Mouse (Mus musculus) liver, embryonic 12.5 days (tissue): ENCODE results near the gene Notch1. TPM values are rescaled to one million over a fixed set of nuclear protein-coding genes. Genes with fewer than 3 reads are reported as not detected.

Source experiments
- ATAC-seq: fragments of 200-750 bp; cut with Nextera tagmentation; 2 replicates; pipeline ENCODE4 v1.8.0; 2017; ENCODE audit warnings: moderate number of reproducible peaks, mild to moderate bottlenecking, moderate library complexity
- H3K27ac ChIP-seq: fragments of 300-500 bp; sonication (generic); 2 replicates; pipeline ENCODE4 v1.5.1; 2016; ENCODE audit warnings: mild to moderate bottlenecking
- H3K27me3 ChIP-seq: fragments of 300-500 bp; sonication (generic); replicated peaks from 2 replicates; pipeline ENCODE4 v1.6.1; 2016; ENCODE audit warnings: mild to moderate bottlenecking, moderate library complexity
- H3K36me3 ChIP-seq: fragments of 300-500 bp; sonication (generic); 2 replicates; pipeline ENCODE4 v1.6.1; 2016; ENCODE audit warnings: mild to moderate bottlenecking, moderate library complexity
- H3K4me1 ChIP-seq: fragments of 300-500 bp; sonication (generic); 2 replicates; pipeline ENCODE4 v1.6.1; 2016
- H3K4me2 ChIP-seq: fragments of 300-500 bp; sonication (generic); 2 replicates; pipeline ENCODE4 v1.6.1; 2016; ENCODE audit warnings: mild to moderate bottlenecking, moderate library complexity
- H3K4me3 ChIP-seq: fragments of 300-500 bp; sonication (generic); 2 replicates; pipeline ENCODE4 v1.5.1; 2016; ENCODE audit warnings: mild to moderate bottlenecking, moderate library complexity
- H3K9ac ChIP-seq: fragments of 300-500 bp; sonication (generic); 2 replicates; pipeline ENCODE4 v1.6.1; 2016; ENCODE audit warnings: mild to moderate bottlenecking, moderate library complexity
- H3K9me3 ChIP-seq: fragments of 300-500 bp; sonication (generic); replicated peaks from 2 replicates; pipeline ENCODE4 v1.6.1; 2016; ENCODE audit warnings: mild to moderate bottlenecking, moderate library complexity
- WGBS: fragments of 180-500 bp; shearing (Covaris S2); methylation state at CpG from one replicate; pipeline ENCODE4 v1.1.7; 2016; ENCODE audit not compliant: insufficient replicate concordance; 5-methylcytosine and 5-hydroxymethylcytosine counted together
- polyA plus RNA-seq: library from polyadenylated mRNA; unstranded; fragments of >200 nt; fragmentation: Nextera tagmentation; extraction: Ambion mirVana; gene quantifications from 2 replicates; pipeline ENCODE4 v1.2.1, GENCODE M21; 2016

Gene Notch1
- polyA plus RNA-seq = 4.1 and 4.4 TPM in 2 replicates

GRCm38 (mm10) chr2:26516275-26516674 is at the start of gene Notch1:
Gene Notch1 (minus strand): TSS chr2:26516663.
- Histone ChIP-seq H3K27me3 (no peaks in the 10 kb centered on the region), H3K9me3 (no peaks in the 10 kb centered on the region), H3K27ac (no peak within 1 kb of the TSS), H3K4me3 (no peak within 1 kb of the TSS), H3K4me1 (peaks cover 16% of the 10 kb centered on the region), H3K36me3 (no peaks in the 10 kb centered on the region), H3K9ac (no peak within 1 kb of the TSS), H3K4me2 (no peak within 1 kb of the TSS)
- WGBS = 36% methylated on average over 12 of the region's 12 CpGs
- no peak for ATAC-seq

- Histone ChIP-seq H3K27ac (no peak overlapping the region), H3K4me1 (peaks cover 24% of the 10 kb centered on the region), H3K36me3 (no peaks in the 10 kb centered on the region), H3K4me2 (no peak overlapping the region), H3K9me3 (no peaks in the 10 kb centered on the region), H3K27me3 (peaks cover 2% of the 10 kb centered on the region; the same call in 1 of the 2 replicates), H3K9ac (no peak overlapping the region), H3K4me3 (no peak overlapping the region)
- peak; percentile 40 for ATAC-seq
- WGBS = 6% methylated on average over 4 of the region's 4 CpGs
Measured at GRCm38 (mm10) chr2:26566221-26566620, 49.8 kb upstream of the Notch1 start.

DNA sequence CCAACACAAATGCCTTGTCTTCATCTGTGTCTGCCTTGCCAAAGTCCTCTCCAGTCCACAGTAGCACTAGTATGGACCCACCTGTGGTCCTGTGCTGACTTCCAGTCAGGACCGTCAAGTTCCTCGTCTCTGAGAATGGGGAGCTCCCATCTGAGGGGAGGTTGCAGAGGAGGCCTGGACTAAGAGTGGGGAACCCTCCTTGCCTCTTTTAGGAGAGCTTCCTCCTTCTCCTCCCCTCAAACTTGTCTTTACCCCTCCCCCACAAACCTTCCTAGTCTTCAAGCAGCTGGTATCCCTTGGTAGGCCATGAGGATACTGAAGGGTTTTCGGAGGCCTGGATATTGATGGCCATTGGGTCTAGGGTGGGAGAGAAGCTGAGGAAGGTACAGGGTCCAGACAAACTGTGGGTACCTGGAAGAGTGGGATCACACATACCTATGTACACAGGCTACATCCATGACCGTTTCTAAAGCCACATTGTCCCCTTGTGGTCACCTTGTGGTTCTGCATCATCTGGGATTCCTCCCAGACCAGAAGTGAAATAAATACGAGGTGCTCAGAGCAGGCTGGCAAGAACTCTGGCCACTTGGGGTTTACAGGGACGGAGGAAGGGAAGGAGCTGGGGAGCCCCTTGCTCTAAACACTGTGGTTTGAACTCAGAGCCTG is 45.0 kb upstream of the Notch1 start:
- Histone ChIP-seq H3K4me3 (no peak overlapping the region), H3K9me3 (no peaks in the 10 kb centered on the region), H3K36me3 (no peaks in the 10 kb centered on the region), H3K4me2 (no peak overlapping the region), H3K27me3 (peaks cover 13% of the 10 kb centered on the region; the same call in 1 of the 2 replicates), H3K9ac (no peak overlapping the region), H3K27ac (no peak overlapping the region), H3K4me1 (peaks cover 19% of the 10 kb centered on the region; the same call in 1 of the 2 replicates)
- no peak for ATAC-seq
- WGBS = 27% methylated on average over 6 of the region's 6 CpGs

DNA sequence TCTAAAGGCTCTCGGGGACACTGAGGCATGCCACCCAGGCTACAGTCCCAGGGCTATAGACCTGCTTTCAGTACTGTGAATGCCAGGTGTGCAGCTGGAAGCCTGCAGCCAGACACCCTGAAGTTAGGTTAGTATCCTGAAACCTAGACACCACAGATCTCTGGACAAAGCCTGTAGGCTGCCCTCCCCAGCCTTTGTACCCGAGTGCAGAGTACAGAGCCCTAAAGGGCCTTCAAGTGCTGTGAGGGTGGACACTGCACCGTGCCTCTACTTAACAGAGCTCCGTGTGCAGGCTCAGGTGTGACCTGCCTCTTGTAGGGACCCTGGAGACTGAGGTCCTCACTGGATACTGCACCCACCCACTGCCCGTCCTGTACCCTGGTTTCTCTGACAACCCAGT is 44.0 kb upstream of the Notch1 start:
- 65% methylated on average over 5 of the region's 5 CpGs for WGBS
- ATAC-seq = no peak
- H3K4me1 ChIP-seq = peaks cover 24% of the 10 kb centered on the region
- H3K9me3 ChIP-seq = no peaks in the 10 kb centered on the region
- H3K9ac ChIP-seq = no peak overlapping the region
- no peak overlapping the region for H3K27ac ChIP-seq
- H3K4me2 ChIP-seq = no peak overlapping the region
- H3K27me3 ChIP-seq = peaks cover 13% of the 10 kb centered on the region; the same call in 1 of the 2 replicates
- no peaks in the 10 kb centered on the region for H3K36me3 ChIP-seq
- no peak overlapping the region for H3K4me3 ChIP-seq

GRCm38 (mm10) chr2:26556535-26556993 is 40.1 kb upstream of the Notch1 start:
- H3K4me2 ChIP-seq = no peak overlapping the region
- peaks cover 25% of the 10 kb centered on the region for H3K4me1 ChIP-seq
- no peak overlapping the region for H3K4me3 ChIP-seq
- no peak overlapping the region for H3K9ac ChIP-seq
- H3K27ac ChIP-seq = no peak overlapping the region
- no peaks in the 10 kb centered on the region for H3K36me3 ChIP-seq
- ATAC-seq = peak; percentile 44
- 47% methylated on average over 4 of the region's 4 CpGs for WGBS
- peaks cover 23% of the 10 kb centered on the region for H3K27me3 ChIP-seq
- H3K9me3 ChIP-seq = no peaks in the 10 kb centered on the region

DNA sequence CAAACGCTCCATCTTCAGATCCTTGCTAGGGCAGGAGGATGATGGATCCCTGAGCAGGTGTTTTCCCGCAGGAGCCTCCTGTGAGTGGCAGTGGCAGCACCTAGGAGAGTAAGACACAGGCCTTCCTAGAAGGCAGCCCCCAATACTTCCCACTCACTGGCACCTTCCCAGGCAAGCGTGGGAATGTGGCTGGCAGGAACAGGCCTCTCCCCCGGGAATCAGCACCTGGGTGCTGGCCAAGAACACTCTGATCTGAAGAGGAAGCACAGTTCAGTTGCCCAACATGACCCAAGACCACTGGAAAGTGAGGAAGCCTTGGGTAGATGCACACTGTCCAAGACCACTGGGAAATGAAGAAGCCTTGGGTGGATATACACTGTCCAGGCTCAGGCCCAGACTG is 38.6 kb upstream of the Notch1 start:
- Histone ChIP-seq H3K4me2 (no peak overlapping the region), H3K4me3 (no peak overlapping the region), H3K9ac (no peak overlapping the region), H3K27ac (no peak overlapping the region), H3K9me3 (no peaks in the 10 kb centered on the region), H3K27me3 (peaks cover 10% of the 10 kb centered on the region), H3K36me3 (no peaks in the 10 kb centered on the region), H3K4me1 (peaks cover 27% of the 10 kb centered on the region)
- ATAC-seq = no peak
- WGBS = 65% methylated on average over 4 of the region's 4 CpGs

GRCm38 (mm10) chr2:26553904-26554303 is 37.4 kb upstream of the Notch1 start:
- Histone ChIP-seq H3K4me1 (peaks cover 37% of the 10 kb centered on the region), H3K27ac (no peak overlapping the region), H3K27me3 (peaks cover 10% of the 10 kb centered on the region), H3K36me3 (no peaks in the 10 kb centered on the region), H3K9me3 (no peaks in the 10 kb centered on the region), H3K4me3 (no peak overlapping the region), H3K9ac (no peak overlapping the region), H3K4me2 (no peak overlapping the region)
- no peak for ATAC-seq
- whole genome bisulfite sequencing = 58% methylated on average over 9 of the region's 9 CpGs

- 54% methylated on average over 2 of the region's 2 CpGs for WGBS
- Histone ChIP-seq H3K9me3 (no peaks in the 10 kb centered on the region), H3K27ac (no peak overlapping the region), H3K4me3 (no peak overlapping the region), H3K36me3 (no peaks in the 10 kb centered on the region), H3K27me3 (peaks cover 10% of the 10 kb centered on the region), H3K9ac (no peak overlapping the region), H3K4me1 (peaks cover 37% of the 10 kb centered on the region), H3K4me2 (no peak overlapping the region)
- ATAC-seq = no peak
Measured at GRCm38 (mm10) chr2:26552066-26552465, 35.6 kb upstream of the Notch1 start.

DNA sequence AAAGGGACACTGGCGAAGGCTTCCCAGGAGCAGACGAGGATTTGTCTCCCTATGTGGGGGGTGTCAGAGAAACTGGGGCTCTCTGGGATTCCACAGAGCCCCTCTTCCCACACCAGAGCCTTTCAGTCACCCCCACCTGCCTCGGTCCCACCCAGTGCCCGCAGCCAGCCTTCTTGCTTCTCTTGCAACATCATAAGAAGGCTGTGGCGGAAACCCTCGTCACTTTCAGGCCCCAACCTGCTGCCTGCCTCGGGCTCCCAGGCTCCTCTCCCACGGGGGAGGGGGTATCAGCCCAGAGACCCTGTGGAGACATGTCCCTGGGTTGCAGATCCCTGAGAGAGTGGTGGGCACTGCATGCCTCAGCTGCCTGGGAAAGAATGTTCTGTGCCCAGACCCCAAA is 35.0 kb upstream of the Notch1 start:
- Histone ChIP-seq H3K27ac (no peak overlapping the region), H3K4me2 (no peak overlapping the region), H3K27me3 (peaks cover 12% of the 10 kb centered on the region), H3K9me3 (no peaks in the 10 kb centered on the region), H3K4me1 (peaks cover 32% of the 10 kb centered on the region), H3K4me3 (no peak overlapping the region), H3K9ac (no peak overlapping the region), H3K36me3 (no peaks in the 10 kb centered on the region)
- ATAC-seq = no peak
- 50% methylated on average over 8 of the region's 8 CpGs for WGBS

DNA sequence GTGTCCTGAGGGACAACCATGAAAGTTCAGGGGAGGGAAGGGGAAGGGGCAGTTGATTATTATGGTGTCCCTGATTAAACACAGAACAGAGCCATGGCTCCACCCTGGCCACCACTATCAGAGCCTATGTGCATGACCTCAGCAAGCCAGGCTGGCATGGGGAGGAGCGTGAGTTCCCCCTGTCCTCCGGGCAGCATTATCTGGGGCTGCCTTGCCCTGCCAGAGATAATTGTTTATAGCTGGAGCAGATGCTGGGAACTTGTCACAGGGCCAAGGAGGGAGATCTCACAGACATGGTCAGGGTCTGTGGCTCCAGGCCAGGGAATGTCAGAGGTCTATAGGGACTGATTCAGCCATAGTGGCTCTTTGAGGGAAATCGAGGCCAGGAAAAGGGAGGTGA is 34.3 kb upstream of the Notch1 start:
- Histone ChIP-seq H3K27me3 (peaks cover 13% of the 10 kb centered on the region), H3K9me3 (no peaks in the 10 kb centered on the region), H3K36me3 (no peaks in the 10 kb centered on the region), H3K4me3 (no peak overlapping the region), H3K27ac (no peak overlapping the region), H3K4me1 (peaks cover 30% of the 10 kb centered on the region), H3K4me2 (no peak overlapping the region), H3K9ac (no peak overlapping the region)
- WGBS = 47% methylated on average over 3 of the region's 3 CpGs
- ATAC-seq = no peak

DNA sequence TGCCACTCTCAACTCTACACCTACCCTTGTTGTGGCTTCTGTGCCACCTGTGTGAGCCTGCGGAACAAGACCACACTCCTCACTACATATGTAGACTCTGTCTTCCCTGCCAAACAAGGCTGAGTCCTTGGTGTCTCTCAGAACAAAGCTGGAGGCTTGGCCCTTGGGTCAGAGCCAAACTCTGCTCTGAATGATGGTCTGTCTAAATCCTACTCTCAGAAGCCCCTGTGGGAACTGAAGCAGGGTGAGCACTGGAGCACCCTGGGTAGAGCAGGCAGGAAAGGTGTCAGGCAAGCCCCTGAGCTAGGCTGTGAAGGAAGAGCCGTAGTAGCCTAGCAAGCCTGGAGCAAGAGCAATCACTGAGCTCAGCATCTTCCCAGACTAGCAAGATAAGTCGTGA is 33.7 kb upstream of the Notch1 start:
- no peak overlapping the region for H3K9ac ChIP-seq
- 47% methylated on average over 3 of the region's 3 CpGs for WGBS
- no peak overlapping the region for H3K4me3 ChIP-seq
- H3K27me3 ChIP-seq = peaks cover 13% of the 10 kb centered on the region
- H3K27ac ChIP-seq = no peak overlapping the region
- no peaks in the 10 kb centered on the region for H3K9me3 ChIP-seq
- peaks cover 24% of the 10 kb centered on the region for H3K4me1 ChIP-seq
- no peaks in the 10 kb centered on the region for H3K36me3 ChIP-seq
- no peak for ATAC-seq
- no peak overlapping the region for H3K4me2 ChIP-seq

DNA sequence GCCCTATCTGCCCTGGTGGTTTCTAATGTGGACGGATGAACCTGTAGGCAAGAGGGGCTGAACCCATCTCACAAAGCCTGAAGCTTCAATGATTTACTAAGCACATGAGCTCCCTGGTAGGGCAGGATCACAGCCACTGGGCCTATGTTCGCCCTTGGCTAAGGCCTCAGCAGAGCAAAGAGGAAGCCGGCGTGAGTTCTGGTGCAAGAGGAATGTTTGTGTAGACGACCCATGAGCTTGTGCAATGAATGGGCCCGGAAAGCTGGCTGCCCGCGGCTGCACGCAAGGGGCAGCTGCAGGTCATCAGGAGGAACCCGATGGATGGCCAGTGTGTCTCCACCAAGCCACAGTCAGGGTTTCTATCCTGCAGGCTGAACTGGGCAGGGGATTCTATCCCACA is 33.3 kb upstream of the Notch1 start:
- no peak overlapping the region for H3K27ac ChIP-seq
- H3K9me3 ChIP-seq = no peaks in the 10 kb centered on the region
- ATAC-seq = no peak
- H3K4me3 ChIP-seq = no peak overlapping the region
- no peak overlapping the region for H3K4me2 ChIP-seq
- peaks cover 21% of the 10 kb centered on the region for H3K4me1 ChIP-seq
- peaks cover 13% of the 10 kb centered on the region for H3K27me3 ChIP-seq
- WGBS = 43% methylated on average over 10 of the region's 10 CpGs
- no peaks in the 10 kb centered on the region for H3K36me3 ChIP-seq
- H3K9ac ChIP-seq = no peak overlapping the region

- Histone ChIP-seq H3K9ac (no peak overlapping the region), H3K4me1 (peaks cover 21% of the 10 kb centered on the region), H3K27me3 (peaks cover 4% of the 10 kb centered on the region; the same call in 1 of the 2 replicates), H3K4me2 (no peak overlapping the region), H3K4me3 (no peak overlapping the region), H3K36me3 (no peaks in the 10 kb centered on the region), H3K27ac (no peak overlapping the region), H3K9me3 (no peaks in the 10 kb centered on the region)
- no peak for ATAC-seq
- WGBS = 23% methylated on average over 2 of the region's 2 CpGs
Measured at GRCm38 (mm10) chr2:26547481-26547880, 31.0 kb upstream of the Notch1 start.
